Mouse (Mus musculus) cerebellum, postnatal 4 days (tissue): ENCODE measurements around the gene Gmnn.
"Not testable (repeated sequence)": the region's sequence is repeated elsewhere in the genome, so short reads cannot be mapped to it uniquely, and the experiment has no call there.

Experiments
- DNase-seq, 2 experiments: peaks; one replicate each; pipeline ENCODE4 v3.0.0; 2022; ENCODE audit warnings: low spot score in 2 of 2, mixed read lengths in 1 of 2

Gmnn gene

DNA sequence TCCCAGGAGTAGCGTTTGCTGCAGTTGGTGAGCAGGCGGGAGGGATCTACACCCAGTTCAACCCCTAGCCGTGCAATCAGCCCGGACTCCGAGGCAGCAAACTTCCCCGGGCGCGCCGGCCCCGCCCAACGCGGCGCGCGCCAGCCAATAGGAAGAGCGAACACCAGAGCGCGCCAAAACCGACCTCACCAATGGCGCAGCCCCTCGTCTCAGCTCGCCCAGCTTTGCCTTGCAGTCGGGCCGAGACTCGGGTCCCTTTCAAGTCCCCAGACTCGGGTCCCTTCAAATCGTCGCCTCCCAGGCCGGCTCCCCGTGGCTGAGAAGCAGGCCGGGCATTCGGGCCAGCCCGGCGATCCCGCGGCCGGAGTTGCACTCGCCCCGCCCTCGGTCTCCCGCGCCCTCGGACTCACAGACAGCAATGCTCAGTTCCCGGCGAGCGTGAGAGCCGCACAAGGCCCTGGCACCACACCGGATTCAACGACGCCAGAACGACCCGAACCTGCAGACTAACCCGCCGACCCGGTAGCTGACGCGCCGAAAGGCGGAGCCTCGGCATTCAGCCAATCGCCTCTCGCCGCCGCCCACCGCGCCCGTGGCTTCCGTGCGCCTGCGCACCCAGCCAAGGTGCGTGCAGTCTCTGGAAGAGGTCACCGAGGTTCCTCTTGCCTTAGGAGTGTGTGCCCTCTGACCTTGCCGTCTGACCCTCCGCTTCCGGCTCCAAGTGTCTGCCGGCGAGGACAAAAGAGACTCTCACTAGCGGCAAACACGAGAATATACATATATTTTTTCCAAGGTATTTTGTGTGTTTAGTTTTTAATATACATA lies at the start of gene Gmnn:
Gmnn (minus strand) TSS at position 521 of the 825 bp plus-strand sequence.
- DNase-seq, result peak; percentile 60 to 83

DNA sequence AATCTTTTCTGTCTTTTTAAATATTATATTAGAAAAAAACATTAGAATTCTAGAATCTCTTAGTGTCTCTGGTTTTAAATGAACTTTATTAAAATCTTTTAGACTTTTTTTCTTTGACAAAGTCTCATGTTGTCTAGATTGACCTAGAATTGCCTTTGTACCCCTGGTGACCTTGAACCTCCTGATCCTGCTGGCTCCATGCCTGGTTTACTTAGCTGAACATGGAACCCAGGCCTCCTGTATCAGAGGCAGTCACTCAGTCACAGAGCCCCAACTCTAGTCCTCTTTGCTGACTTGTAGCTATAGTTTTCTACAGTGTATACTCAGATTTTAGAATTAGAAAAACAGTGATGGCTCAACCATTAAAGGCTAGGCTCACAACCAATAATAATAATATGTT lies 44.4 kb upstream of the Gmnn start:
- DNase-seq, result no peak

DNA sequence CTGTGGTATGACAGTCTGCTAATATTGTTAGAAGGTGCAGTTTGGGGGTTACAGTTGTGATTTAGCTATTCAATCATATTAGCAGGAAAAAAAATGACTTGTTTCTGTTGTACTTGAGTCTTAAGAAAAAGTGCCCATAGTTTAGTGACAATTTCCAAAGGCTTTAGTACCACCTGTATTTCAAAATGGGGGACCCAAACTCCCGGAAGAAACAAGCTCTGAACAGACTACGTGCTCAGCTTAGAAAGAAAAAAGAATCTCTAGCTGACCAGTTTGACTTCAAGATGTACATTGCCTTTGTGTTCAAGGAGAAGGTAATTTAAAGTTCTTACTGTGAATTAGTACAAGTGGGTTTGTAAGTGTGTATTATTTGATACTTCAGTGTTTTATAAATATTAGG lies 41.5 kb upstream of the Gmnn start:
- no peak for DNase-seq

- DNase-seq, result peak; percentile 9 to 23
These were observed 40.5 kb upstream of the Gmnn start for GRCm38 (mm10) chr13:24802131-24802691.

DNA sequence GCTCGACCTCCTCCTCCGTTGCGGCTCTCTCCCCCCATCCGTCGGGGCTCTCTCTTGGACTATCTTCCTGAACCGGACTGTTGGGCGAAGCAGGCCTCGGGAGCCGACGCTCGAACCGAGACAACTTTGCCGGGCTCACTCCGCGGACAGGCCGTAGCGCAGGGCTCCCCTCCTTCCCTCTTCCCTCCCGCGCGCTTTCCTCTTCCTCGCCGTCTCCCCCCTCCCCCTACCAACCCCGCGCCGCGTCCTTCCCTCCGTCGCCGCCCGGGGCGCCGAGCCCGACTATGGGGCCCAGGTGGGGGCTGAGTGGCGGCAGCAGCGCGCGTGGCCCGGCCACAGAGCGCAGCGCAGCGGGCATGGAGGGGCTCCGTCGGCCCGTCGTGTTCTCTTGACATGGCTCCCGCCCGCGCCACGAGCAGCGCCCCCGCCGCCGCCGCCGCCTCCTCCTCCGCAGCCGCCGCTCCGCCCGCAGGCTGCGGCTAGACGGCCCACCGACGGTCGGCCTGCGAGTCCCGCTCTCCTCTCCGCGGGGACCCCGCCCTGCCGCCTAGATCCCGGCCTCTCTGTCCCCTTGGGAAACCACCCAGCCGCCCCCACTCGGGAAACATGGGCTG lies 39.7 kb upstream of the Gmnn start, which contains the start of gene BC005537:
BC005537 (plus strand) TSS at position 350 of the 614 bp plus-strand sequence.
- DNase-seq, result peak; percentile 40 to 58

- DNase-seq, result peak; percentile 87 to 91
These were observed 39.1 kb upstream of the Gmnn start for GRCm38 (mm10) chr13:24800674-24801307.

DNA sequence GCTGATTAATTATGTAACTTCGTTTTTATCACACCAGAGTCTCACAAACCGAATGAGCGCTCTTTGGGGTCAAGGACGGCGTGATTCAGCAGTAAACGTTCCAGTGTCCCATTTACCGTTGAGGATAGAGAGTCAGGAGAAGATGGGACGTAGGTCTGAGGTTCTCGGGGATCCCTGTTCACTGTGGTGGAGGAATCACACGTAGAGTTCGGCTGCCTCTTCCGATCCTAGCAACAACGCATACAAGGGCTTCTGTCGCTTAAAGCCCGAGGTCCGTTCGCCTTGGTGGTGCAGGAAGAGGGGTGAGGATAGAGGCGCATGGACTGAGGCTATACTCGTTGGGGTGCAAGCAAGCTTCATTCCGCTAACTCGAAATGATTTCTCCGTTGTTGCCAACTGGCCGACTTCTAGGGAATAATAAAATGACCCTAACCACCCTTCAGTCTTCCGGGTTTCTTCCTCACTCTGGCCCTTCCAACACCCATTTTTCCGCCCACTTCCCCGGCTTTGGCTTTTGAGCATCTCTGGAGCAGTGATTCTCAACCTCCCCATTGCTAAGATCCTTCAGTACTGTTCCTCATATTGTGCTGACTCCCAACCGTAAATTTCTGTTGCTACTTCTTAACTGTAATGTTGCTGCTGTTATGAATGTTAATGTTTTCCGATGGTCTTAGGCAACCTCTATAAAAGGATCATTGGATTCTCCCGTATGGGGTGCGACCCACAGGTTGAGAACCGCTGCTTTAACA lies 38.4 kb upstream of the Gmnn start:
- peak in 1 of 2 experiments; percentile 37 for DNase-seq

GRCm38 (mm10) chr13:24799378-24799777 lies 37.7 kb upstream of the Gmnn start:
- no peak for DNase-seq

- no peak for DNase-seq
These were observed 37.0 kb upstream of the Gmnn start for GRCm38 (mm10) chr13:24798686-24799085.

- DNase-seq, result no peak
These were observed 30.8 kb upstream of the Gmnn start for GRCm38 (mm10) chr13:24792411-24793045.

DNA sequence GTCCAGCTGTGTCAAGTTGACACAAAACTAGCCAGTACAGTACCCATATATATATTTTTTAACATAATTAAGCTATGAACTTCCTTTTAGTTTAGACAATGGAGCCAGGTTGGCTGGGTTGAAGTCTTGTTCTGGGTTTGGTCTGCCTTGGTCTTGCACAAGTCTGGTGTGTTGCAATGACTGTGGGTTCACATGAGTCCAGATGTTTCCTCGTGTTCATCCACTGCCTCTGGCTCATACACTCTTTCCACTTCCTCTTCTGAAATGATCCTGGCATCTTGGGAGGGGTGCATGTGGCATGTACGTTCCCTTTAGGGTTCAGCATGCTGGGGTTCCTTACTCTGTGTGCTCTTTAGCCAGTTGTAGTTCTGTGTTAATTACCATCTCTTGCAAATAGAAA lies 29.6 kb upstream of the Gmnn start:
- no peak for DNase-seq

GRCm38 (mm10) chr13:24787477-24787876 lies 25.8 kb upstream of the Gmnn start:
- no peak for DNase-seq

- no peak for DNase-seq
These were observed 24.3 kb upstream of the Gmnn start for GRCm38 (mm10) chr13:24786014-24786490.

DNA sequence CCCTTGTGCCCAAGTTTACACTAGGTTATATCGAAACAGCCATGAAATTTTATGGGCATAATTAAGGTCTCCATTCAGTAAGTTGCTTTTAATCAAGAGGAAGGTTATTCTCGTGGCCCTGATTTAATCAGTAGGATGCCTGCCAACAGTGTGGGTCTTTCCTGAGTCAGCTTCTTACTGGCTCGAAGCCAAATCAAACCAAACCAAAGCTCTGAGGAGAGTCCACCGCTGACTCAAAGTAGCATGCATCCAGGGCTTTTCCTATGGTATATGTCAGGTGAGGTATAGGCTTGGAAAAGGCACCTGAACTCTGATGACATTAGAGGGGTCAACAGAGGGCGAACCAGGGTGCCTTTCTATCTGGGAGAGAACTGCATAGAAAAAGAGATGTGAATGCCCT lies 20.2 kb upstream of the Gmnn start:
- no peak for DNase-seq

- no peak for DNase-seq
These were observed 17.1 kb upstream of the Gmnn start for GRCm38 (mm10) chr13:24778706-24779380.

DNA sequence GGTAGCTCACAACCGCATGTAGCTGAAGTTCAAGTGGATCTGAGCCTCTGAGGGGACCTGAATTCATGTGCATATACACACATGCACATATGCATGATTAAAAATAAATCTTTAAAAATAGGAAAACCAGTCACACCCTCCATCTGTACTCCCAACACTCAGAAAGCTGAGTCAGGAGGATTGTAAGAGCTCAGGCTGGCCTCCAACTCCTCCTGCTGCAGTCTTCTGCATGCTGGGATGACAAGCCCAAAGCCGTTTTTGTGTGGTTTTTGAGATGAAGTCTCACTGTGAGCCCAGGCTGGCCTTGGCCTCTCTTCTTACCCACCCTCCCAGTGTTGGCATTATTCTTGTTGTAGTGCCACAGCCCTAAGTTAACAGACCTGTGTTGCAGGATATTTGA lies 16.3 kb upstream of the Gmnn start:
- DNase-seq, result no peak

DNA sequence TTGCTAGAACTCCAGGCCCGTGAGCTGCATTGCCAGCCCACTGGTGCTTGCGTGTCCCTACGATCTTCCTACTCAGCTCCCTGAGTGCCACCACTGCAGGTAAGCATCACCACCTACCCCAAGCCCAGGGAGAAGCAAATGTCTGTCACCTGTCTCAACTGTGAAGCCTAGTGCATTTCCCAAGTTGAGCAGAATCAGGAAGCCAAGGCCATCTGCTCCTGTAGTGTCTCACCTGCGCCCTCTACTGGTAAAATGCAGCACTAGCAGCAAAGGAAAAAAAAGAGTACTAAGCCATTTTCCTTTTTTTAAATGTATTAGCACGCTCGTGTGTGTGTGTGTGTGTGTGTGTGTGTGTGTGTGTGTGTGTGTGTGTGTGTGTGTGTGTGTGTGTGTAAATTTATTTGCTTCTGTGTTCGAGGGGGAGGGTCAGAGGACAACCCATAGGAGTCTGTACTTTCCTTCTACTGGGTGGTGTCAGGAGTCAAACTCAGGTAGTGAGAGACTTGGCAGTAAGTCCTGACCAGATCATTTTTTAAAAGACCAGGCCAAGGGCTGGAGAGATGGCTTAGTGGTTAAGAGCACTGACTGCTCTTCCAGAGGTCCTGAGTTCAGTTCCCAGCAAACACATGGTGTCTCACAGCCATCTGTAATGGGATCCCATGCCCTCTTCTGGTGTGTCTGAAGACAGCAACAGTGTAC lies 14.6 kb upstream of the Gmnn start:
- DNase-seq, result peak in 1 of 2 experiments; percentile 35

- DNase-seq, result not testable (repeated sequence)
These were observed 9.8 kb upstream of the Gmnn start for GRCm38 (mm10) chr13:24771482-24771881.

- not testable (repeated sequence) for DNase-seq
These were observed 6.1 kb upstream of the Gmnn start for GRCm38 (mm10) chr13:24767809-24768208.

- no peak for DNase-seq
These were observed 531 bp upstream of the Gmnn start for GRCm38 (mm10) chr13:24762254-24762653.
